Mouse (Mus musculus) NIH3T3 (cell line): ENCODE measurements at regions not wholly inside any gene's neighbourhood (a gene's known extent, or its start where the extent isn't known, plus 50 kb on each side); places are given as distances from the start of the nearest gene placed in this dataset.

Experiments
- DNase-seq: peaks from one replicate; pipeline ENCODE4 v3.0.0-alpha.2; 2012; ENCODE audit warnings: low read depth

- no peak for DNase-seq
Measured at GRCm38 (mm10) chr13:97520988-97521547, 239.4 kb downstream of the Gm10260 start.

- peak; percentile 17 for DNase-seq
Measured at GRCm38 (mm10) chr13:97516731-97517130, 243.7 kb downstream of the Gm10260 start.

GRCm38 (mm10) chr13:97514421-97515066 is 245.9 kb downstream of the Gm10260 start:
- DNase-seq = no peak

DNA sequence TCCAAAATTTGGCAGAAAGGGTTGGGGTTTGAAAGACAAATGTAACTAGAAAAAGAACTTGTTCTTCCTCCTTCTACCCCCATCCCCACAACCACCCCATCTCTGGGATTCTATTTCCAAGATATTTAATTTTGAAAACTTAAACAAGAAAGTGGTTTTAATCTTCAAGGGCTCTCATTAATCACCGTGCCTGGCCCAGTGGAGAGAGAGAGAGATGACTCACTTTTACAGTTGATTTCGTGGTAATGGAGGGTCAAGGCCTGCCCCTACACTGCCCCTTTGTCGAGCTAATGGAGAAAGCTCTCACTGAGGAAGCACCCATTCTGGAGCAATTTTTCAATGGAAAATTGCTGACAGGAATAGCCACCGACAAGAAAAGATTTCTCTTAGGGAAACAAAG is 247.9 kb downstream of the Gm10260 start:
- DNase-seq = peak; percentile 69

- DNase-seq = peak; percentile 69
Measured at GRCm38 (mm10) chr13:97510431-97511261, 249.8 kb downstream of the Gm10260 start.

DNA sequence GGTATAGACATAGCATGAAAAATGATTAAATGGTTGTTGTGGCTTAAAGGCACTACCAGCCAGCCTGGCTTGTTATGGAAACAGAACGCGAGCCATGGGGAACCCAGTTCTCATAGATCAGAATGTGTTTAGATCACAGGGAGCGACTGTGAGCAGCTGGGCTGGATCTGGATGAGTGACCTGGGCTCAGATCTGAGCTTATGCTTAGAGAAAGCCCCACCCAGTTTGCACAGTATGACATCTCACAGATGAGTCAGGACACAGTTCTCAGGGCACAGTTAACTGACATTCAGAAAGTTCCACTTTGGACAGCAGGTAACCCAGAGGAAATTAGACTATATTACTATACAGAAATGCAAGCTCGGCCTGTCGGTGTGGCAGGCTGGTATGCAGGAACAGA is 255.5 kb downstream of the Gm10260 start:
- DNase-seq = no peak

GRCm38 (mm10) chr13:97503955-97504739 is 256.3 kb downstream of the Gm10260 start:
- no peak for DNase-seq

GRCm38 (mm10) chr13:97503391-97503790 is 257.0 kb downstream of the Gm10260 start:
- peak; percentile 60 for DNase-seq

GRCm38 (mm10) chr13:97500155-97500554 is 259.2 kb downstream of the Enc1 start:
- no peak for DNase-seq

DNA sequence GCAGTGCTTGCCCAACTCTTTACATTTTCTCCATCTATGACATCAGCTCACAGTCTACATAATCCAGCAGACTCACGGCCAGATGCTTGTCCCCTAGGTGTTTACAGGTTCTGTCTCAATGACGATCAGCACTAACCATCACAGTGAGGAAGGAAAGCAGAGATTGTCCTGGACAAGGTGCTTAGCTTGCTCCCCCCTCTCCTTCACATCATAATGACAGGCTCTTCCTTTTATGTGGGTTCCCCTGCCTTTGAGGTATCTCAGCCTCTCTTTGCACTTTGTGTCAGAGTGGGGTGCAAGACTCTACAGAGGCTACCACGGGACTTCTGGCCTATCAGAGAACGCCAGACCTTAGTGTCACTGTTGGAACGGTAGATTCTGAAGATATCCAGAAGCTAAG is 258.1 kb downstream of the Enc1 start:
- no peak for DNase-seq

- DNase-seq = no peak
Measured at GRCm38 (mm10) chr13:97497928-97498327, 257.0 kb downstream of the Enc1 start.

DNA sequence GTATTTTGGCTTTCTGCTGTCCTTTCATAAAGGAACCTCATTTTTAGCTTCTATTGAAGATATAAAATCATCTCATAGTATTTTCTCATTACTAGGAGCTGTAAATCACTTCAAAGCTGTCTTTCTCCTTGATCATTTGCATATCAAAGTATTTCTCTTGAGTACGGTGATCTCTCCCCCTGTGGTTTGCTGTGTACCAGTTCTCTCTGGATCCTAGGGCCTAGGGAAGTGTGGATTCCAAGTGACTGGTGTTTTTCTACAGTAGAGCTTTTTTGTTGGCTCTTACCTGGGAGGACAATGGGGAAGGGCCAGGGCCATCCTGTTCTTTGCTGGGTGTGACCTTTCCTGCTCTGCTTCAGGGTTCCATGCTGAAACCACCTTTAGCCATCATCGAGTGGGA is 253.9 kb downstream of the Enc1 start:
- DNase-seq = no peak

- no peak for DNase-seq
Measured at GRCm38 (mm10) chr13:97493836-97494235, 252.9 kb downstream of the Enc1 start.

DNA sequence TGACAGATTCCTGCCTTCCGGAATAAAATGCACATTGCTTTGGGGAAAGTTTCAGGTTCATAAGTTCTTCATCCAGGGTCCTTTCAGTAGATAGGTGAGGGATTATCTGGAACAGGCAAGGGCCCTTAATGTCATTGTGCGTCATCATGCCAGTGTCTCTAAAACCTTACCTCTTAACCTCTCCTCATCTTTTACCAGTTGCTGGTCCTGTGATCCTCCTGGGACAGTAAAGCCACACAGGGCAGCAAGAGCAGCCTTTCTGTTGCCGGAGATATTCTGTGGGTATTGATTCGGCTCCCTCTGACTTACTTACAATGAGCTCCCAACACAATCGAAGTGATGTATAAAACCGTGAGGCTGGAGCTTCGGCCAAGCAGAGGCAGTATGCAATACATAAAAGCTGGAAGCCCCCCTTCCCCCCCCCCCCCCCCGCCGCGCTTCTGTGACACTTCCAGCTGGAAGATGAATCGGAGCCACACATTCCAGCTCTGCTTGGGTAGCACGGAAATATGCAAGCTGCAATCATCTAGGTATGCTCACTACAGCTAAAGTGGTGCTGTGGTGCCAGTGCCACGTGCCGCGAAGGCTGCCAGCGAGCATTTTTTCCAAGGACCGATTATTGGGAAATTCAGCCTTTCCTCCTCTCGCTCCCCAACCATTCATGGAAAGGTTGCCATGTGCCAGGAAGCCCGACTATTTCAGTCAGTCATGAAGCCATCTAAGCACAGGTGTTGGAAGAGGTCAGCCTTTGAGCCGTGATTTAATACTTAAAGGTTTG is 252.2 kb downstream of the Enc1 start:
- DNase-seq = no peak

DNA sequence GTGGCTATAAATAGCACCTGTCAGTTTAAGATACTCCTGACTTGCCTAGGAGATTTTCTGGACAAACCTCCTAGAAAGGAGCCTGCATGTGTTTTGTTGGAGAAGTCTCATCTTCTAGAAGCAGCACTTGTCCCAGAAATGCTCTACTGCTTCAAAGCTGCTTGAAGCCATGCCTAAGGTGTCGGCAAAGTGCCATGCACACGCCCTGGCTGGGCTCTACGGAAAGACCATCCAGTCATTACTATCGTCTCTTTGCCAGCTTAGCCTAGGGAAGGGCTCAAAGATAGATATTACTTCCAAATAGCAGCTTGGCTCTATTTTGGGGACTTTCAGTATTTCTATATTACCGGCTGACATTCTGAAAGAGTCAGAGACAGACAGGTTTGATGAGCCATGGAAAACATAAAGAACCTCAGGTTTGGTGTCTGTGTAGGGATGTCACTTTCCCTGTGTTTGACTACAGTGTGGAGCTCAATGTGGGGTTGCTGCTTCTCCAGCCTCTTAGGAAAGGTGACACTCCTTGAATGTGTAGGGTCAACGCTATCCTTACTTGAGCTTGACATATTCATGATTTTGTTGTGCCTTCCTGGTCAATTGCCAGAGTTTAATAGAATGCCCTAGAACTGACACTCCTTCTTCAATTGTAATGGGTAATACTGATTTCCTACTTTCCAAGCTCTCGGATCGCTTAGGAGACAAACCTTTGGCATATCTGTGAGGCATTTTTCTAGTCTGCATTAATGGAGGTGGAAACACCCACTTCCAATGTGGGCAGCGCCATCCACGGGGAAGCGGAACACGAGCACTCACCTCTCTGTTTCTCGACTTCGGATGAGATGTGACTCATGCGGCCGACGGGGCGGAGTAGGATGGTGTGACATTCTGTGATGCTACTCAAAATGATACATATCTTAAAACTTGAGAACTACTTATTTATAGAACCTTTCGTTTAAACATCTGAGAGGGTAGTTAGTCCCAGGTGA is 251.3 kb downstream of the Enc1 start:
- DNase-seq = no peak

GRCm38 (mm10) chr13:97490131-97490530 is 249.2 kb downstream of the Enc1 start:
- DNase-seq = no peak

DNA sequence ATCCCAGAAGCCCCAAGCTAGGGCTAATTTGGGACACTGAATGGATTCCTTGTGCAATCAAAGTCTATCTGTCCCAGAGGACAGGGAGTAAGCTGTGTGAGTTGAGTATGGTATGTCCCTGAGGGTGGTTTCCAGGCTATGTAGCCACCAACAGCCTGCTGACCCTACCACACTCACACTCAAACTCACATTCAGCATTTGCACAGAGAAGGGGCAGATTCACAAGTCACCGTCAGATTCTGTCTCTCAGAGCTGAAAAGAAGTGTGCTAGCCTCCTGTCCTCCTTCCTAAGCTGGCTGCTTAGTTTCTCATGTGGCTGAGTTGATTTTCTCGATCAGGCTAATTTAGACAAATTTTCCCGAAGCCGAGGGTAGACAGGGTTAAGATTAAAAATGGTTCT is 248.8 kb downstream of the Enc1 start:
- DNase-seq = no peak

DNA sequence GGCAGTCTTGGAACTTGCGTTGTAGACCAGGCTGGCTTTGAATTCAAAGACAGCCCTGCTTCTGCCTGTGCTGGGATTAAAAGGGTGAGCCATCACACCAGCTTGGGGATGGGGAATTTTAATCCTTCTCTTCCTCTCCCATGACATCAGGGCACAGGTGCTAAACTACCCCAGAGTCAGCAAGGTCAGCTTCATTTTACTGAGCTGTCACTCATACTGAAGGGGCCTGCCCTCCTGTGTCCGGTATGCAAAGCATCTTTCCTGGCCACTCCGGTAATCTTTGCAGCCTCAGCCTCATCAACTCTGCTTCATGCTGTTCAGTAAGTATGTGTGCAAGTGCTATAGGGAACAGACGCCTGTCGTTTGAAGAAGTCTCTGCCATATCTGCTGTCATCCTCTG is 248.1 kb downstream of the Enc1 start:
- no peak for DNase-seq

DNA sequence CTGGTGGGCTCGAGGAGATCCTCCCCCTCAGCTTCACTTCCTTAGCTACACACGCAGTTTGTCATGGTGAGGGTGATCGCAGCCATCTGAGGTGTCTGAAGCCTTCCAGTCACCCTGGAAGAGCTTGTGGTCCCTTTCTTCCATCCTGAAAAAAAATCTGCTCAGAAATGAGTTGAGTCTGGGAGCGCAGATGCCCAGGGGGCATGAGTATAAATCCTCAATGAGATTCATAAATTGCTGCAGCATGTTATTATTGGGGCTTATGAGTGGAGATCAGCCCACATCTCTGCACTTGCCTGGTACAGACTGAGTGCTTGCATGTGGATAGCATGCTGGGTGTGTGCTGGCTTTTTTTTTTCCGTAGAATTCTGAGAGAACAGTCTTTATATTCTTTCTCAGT is 247.6 kb downstream of the Enc1 start:
- DNase-seq = no peak

DNA sequence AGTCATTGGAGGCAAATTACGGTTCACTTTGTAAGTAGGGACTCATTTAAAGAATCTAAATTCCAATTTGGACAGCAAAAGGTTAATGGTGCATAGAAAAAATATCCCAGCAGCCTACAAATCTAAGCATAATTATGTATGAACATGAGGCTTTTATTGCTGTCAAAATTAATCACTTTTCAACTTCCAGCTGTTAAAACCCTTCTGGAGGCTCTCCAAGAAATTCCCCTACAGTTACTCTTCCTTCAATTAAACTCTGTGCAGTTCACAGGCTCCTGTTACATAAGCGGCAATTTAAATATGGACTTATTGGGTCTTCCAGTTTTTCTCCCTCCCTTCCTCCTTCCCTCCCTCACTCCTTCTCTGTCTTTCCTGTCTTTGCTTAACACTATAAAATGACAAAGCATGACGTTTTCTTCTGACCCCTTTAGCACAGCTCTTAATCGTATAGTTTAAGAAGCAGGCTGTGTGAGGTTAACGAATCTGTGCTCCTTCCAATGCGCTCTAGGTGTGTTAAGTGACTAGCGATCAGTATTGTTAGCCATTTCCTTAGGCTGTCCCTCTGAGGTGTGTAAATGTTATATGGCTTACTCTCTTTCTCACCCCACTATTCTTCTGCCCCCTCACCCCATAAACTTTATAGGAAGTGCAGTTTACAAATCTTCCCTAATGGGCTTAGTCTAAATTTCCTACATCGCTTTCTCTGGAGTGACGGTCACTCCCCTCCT is 247.0 kb downstream of the Enc1 start:
- DNase-seq = peak; percentile 22
